Mouse (Mus musculus): ENCODE results near the gene D1Ertd622e.
A peak's percentile ranks its signal among the peaks of the same experiment; 100 is the strongest.

Gene D1Ertd622e

DNA sequence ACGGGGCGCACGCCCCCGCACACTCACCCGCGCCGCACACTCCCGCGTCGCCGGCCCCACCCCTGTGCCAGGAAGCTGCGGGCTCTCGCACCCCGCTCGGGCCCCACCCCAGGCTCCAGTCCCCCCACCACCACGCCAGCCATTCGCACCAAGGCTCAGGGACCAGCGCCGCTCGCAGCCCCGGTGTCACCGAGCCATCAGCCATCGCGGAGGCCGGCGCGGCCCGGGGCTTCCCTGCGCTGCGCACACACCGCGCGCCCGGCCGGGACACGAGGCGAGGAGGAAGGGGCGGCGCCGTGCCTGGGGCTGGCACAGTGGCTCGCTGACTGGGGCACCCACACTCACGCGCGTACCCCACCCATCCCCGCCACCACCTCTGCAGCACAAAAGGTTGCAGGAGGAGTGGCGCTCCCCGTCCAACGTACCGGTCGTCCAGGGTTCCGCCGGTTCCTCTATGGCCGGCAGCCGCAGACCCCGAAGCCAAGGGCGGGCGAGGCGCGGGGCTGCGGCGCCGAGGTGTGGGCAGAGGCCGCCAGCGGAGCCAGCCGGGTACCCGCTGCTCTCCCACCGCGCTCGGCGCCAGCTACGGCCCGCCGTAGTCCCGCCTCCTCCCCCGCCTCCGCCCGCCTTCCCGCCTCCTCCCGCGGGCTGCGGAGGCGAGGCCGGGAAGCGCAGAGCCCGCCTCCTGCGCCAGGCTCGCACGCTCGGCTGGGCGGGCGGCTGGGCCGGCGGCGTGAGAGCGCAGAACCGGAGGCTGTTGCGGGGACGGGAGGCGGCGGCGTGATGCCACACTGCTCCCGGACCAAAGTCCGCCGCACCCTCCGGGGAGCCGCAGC, at the start of gene D1Ertd622e:
D1Ertd622e (minus strand) TSS at position 669 of the 836 bp plus-strand sequence.
- peak; percentile 81 for ATAC-seq (ENCODE audit: insufficient number of reproducible peaks, low FRiP score, low TSS enrichment)

- no peak for ATAC-seq (ENCODE audit: insufficient number of reproducible peaks, low FRiP score, low TSS enrichment)
Measured at GRCm38 (mm10) chr1:97710520-97710919, 48.6 kb upstream of the D1Ertd622e start.

GRCm38 (mm10) chr1:97705389-97705788, 43.5 kb upstream of the D1Ertd622e start:
- no peak for ATAC-seq (ENCODE audit: insufficient number of reproducible peaks, low FRiP score, low TSS enrichment)

- ATAC-seq (ENCODE audit: insufficient number of reproducible peaks, low FRiP score, low TSS enrichment): no peak
Measured at GRCm38 (mm10) chr1:97704646-97705045, 42.8 kb upstream of the D1Ertd622e start.

DNA sequence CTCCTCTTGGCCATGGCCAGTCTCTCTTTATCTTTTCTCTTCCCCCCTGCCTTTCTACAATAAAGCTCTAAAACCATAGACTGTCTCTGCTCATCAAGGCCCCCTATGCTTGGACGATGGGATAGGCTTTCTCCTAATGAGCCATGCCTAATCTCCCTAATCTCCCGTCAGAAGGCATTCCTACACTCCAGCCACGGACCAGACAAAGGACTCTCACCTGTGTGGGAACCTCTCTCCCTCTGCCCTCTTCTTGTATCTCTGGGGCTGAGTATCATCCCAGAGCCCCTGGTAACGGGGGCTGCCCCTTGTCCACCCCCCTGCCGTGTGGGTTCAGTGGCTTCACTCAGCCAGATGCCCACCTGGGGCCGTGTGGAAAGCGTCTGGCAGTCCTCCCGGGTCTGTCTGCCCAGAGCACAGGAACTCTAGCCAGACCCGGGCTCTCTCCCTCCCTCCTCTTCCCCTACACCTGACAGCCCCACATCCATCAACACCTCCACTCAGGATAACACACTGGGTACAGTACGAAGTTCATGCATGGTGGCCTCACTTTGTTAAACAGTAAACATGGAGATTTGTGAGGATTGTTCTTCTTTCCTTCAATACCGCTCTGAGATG, 37.2 kb upstream of the D1Ertd622e start:
- no peak for ATAC-seq (ENCODE audit: insufficient number of reproducible peaks, low FRiP score, low TSS enrichment)

- no peak for ATAC-seq (ENCODE audit: insufficient number of reproducible peaks, low FRiP score, low TSS enrichment)
Measured at GRCm38 (mm10) chr1:97697273-97697672, 35.4 kb upstream of the D1Ertd622e start.

DNA sequence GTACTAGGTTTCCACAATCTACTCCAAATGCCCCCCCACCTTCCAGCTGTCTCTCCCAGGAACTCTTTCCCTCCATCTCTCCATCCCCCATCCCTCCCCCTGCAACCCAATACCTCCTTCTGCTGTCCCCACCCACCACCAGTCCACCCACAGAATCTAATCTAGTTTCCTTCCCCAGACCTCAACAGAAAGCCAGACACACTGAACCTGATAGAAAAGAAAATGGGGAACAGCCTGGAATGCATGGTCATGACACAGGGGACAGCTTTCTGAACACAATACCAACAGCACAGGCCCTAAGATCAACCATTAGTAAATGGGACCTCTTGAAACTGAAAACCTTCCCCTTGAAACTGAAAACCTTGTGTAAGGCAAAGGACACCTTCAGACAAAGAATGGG, 32.0 kb upstream of the D1Ertd622e start:
- ATAC-seq (ENCODE audit: insufficient number of reproducible peaks, low FRiP score, low TSS enrichment): no peak

DNA sequence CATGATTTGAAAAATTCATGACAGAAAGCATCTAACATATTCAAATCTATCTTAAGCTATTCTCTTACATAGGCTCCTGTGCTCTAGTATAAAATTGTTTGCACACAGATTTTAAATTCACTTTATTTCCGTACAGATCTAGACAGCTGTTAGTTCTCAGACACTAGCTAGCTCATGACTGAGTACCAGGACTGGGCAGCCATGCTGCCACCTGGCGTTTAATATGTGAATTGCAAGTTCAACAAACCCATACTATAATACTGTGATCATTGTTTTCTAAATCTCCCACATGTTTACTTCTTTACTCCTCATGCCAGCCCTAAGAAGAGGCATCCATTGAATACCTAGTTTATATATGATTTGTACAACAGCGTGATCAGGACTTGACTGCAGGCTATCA, 26.9 kb upstream of the D1Ertd622e start:
- ATAC-seq (ENCODE audit: insufficient number of reproducible peaks, low FRiP score, low TSS enrichment): peak; percentile 31; the same call in 1 of the 2 replicates

DNA sequence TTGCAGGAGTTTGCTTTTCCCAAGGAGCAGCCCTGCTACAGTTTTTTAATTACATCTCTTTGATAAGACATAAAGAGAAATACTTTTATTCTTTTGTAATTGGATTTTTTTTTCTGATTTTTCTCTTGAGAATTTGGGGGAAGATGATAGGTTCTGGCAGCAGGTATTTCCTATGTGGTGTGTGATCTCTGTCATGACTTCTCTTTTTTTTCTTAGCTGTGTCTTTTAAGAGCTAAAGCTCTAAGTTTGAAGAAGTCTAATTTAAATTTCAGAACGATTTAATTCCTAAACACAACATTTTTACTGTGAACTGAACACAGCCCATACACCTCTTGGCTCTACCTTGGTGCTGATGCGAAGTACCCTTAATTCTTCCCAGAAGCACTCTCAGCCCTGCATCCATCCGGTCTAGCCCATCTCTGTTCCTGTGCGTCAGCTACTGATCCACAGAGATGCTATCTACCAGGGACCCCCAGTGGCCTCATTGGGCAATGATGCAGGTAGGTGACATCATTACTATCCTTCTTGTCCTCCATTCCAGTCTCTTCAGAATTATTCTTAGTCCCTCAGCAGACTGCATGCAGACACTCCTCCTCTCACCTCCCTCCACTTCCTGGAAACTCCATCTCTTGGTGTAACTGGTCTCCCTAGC, 14.8 kb upstream of the D1Ertd622e start:
- ATAC-seq (ENCODE audit: insufficient number of reproducible peaks, low FRiP score, low TSS enrichment): no peak

GRCm38 (mm10) chr1:97676115-97676514, 14.2 kb upstream of the D1Ertd622e start:
- ATAC-seq (ENCODE audit: insufficient number of reproducible peaks, low FRiP score, low TSS enrichment): no peak

DNA sequence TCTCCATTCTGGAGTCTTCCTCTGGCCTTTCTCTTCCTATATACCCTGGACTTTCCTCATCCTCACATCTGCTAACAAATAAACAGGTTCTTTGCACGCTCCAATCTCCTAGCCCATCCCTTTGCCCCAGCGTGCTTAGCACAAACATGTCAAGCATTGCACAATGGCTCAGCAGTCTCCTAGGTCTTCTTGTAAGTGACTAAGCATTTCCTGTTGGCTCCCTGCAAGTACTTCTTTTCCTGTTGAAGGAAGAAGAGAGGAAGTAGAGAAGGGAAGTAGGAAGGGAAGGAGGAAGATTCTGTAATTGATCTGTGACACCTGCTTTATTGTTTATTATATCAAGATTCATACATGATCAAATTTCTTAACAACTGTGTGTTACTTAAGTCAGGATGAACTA, 11.0 kb upstream of the D1Ertd622e start:
- ATAC-seq (ENCODE audit: insufficient number of reproducible peaks, low FRiP score, low TSS enrichment): no peak

- ATAC-seq (ENCODE audit: insufficient number of reproducible peaks, low FRiP score, low TSS enrichment): no peak
Measured at GRCm38 (mm10) chr1:97667288-97667687, 5.4 kb upstream of the D1Ertd622e start.

DNA sequence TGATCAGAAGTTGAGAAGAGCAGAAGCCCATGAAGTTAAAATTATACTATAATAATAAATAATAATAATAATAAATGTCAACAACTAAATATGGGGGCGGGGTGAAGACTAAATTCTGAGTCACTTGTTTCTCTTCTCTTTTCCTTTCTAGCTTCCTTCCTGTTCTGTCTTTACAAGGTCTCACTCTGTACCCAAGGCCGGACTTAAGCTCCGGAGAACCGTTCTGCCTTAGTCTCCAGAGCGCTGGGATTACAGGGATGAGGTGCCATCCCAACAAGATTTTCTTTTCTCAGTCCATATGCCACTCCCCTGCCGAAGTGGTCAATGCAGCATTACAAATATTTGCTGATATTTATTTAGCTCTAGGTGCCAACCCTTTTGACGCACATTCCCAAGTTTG, 450 bp upstream of the D1Ertd622e start:
- no peak for ATAC-seq (ENCODE audit: insufficient number of reproducible peaks, low FRiP score, low TSS enrichment)

- ATAC-seq (ENCODE audit: insufficient number of reproducible peaks, low FRiP score, low TSS enrichment): peak; percentile 50
Measured at GRCm38 (mm10) chr1:97660687-97661405, 1.0 kb downstream of the D1Ertd622e start.

DNA sequence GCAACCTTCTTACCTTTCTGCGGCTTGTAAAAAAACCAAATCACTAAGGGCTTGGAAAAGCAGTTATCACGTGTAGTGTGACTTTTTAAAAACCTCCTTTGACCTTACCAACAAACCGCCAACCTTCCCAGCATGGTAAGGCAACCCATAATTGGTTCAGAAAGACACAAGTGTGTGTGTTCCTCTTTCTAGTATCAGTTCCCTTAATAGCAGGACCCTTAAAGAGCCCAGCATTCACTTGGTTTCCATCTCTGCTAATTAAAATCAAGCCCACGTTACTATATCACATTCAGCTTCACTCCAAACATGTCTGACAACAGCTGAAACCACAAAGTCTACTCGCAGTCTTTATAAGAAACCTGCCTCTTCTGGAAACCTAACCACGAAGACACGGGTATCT, 2.5 kb downstream of the D1Ertd622e start:
- no peak for ATAC-seq (ENCODE audit: insufficient number of reproducible peaks, low FRiP score, low TSS enrichment)

DNA sequence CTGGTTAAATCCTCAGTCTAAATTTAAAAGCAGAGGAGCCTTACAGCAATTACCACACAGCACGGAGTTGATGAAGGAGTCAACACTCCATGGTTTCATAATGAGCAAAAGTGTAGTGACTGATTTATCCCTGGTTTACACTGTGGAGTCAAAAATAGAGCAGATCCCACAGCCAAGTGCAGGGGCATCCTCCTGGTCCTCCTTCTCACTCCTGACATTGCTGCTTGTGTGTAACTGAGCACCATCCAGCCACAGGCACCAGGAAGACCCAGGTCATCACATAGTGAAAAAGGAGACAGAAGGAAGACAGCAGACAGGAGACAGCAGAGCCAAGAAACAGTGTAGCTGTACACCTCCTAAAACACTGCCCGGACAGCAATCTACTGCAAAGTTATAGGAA, 4.1 kb downstream of the D1Ertd622e start:
- no peak for ATAC-seq (ENCODE audit: insufficient number of reproducible peaks, low FRiP score, low TSS enrichment)

DNA sequence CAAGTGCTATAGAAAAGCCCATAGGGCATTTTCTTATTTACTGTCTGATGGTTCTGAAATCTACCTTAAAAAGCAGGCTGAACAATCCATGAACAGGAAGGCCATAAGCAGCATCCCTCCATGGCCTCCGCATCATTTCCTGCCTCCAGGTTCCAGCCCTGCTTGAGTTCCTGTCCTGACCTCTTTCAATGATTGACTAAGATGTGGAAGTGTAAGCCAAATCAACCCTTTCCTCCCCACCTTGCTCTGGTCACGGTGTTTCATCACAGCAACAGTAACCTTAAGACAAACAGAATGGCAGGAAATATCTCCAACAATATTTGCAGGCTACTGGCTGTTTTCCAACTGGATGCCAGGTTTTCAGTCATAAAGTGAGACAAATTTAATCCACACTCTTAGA, 4.7 kb downstream of the D1Ertd622e start:
- no peak for ATAC-seq (ENCODE audit: insufficient number of reproducible peaks, low FRiP score, low TSS enrichment)

DNA sequence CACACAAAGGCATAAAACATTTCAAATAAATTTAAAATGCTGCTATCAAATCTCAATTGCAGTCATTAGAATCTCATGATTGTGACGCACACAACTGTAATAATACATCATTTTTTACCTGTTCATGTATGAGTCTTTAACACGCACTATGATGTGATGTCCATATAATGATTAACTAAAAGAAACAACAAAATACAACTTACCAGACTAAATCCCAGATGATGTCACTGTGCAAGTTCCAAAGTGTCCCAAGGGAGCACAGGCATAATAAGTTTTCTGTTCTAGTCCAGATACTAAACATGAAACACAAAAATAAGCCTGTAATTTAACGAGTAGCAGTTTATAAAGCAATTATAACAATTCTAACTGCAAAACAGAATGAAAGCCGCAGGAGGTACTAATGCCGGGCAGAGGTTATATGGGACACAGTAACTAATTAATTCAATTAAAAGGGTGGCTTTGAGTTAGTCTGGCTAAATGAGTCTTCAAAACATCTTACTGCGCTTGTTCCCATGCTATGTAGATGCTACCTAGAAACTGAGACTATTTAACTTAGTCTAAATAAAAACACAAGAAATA, 7.4 kb downstream of the D1Ertd622e start:
- ATAC-seq (ENCODE audit: insufficient number of reproducible peaks, low FRiP score, low TSS enrichment): no peak

DNA sequence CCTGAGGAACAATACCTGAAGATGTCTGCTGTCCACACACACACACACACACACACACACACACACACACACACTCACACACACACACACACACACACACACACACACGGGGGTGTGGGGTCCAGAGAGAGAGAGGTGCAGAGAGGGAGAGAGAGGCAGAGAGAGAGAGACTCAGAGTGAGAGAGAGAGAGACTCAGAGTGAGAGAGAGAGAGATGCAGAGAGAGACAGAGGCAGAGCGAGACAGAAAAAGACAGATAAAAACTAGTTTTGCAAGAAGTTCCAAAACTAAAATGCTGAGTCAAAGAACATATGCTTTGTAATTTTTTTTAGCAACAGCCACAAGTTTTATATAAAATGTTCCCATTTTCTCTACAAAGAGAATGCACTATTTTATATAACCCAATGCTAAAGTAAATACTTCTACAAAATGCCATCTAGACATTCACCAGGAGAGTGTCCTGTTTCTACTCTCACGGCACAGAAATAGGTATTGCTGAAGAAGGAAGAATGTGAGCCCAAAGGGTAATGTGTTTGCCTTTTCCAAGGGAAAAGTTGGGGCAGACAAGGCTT, 11.2 kb downstream of the D1Ertd622e start:
- no peak for ATAC-seq (ENCODE audit: insufficient number of reproducible peaks, low FRiP score, low TSS enrichment)

- no peak for ATAC-seq (ENCODE audit: insufficient number of reproducible peaks, low FRiP score, low TSS enrichment)
Measured at GRCm38 (mm10) chr1:97650072-97650471, 11.8 kb downstream of the D1Ertd622e start.
